Mouse (Mus musculus) G1E (cell line): ENCODE measurements around the gene Enam.

ENCODE experiments used
- CTCF ChIP-seq: IDR thresholded peaks from 2 replicates; pipeline ENCODE4 v1.5.1; 2012; ENCODE audit warnings: low read depth, low read length, inconsistent platforms, mixed read lengths
- GATA1 ChIP-seq: IDR thresholded peaks from 2 replicates; pipeline ENCODE4 v1.6.1; 2012; ENCODE audit warnings: borderline replicate concordance, low read length, inconsistent platforms, mixed read lengths
- POLR2AphosphoS5 ChIP-seq: IDR thresholded peaks from 2 replicates; pipeline ENCODE4 v1.6.1; 2012; ENCODE audit warnings: low read depth, low read length, inconsistent platforms; ENCODE audit not compliant: insufficient replicate concordance
- TAL1 ChIP-seq: conservative IDR thresholded peaks from 2 replicates; pipeline ENCODE4 v1.6.1; 2012; ENCODE audit warnings: low read depth, low read length, inconsistent platforms, mixed read lengths

DNA sequence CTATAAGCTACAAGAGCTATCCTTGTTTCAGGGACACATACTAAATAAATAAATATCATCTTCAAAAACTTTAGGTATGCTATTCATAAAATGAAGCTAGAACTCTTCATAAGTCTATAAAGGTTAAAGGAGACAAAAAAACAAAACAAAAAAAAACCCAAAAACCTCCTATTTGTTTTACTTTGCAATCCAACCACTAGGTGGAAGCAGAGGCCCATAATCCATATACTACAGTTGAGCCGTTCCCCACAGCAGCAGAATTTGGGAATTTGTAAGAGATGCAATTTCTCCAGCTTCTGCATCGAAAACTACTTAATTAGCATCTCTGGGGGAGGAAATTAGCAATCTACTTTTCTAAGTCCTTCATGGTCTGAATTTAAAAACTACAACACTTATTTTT is 31.5 kb downstream of the Enam start:
- TF ChIP-seq CTCF (no peak), GATA1 (no peak), POLR2AphosphoS5 (no peak), TAL1 (no peak)
